Mouse (Mus musculus) spleen, adult 2 months (tissue): ENCODE results near the gene Gm10354.
"Not testable (repeated sequence)": the region's sequence is repeated elsewhere in the genome, so short reads cannot be mapped to it uniquely, and the experiment has no call there.

ENCODE experiments used
- CTCF ChIP-seq: fragments of 200-500 bp; IDR thresholded peaks from 2 replicates; pipeline ENCODE4 v1.5.1; 2011; ENCODE audit warnings: mild to moderate bottlenecking, inconsistent platforms; ENCODE audit not compliant: insufficient read depth, insufficient read length, insufficient replicate concordance; ENCODE audit errors: extremely low read depth
- POLR2A ChIP-seq: fragments of 200-500 bp; IDR thresholded peaks from 2 replicates; pipeline ENCODE4 v1.6.1; 2011; ENCODE audit warnings: low read depth, low read length, inconsistent platforms

DNA sequence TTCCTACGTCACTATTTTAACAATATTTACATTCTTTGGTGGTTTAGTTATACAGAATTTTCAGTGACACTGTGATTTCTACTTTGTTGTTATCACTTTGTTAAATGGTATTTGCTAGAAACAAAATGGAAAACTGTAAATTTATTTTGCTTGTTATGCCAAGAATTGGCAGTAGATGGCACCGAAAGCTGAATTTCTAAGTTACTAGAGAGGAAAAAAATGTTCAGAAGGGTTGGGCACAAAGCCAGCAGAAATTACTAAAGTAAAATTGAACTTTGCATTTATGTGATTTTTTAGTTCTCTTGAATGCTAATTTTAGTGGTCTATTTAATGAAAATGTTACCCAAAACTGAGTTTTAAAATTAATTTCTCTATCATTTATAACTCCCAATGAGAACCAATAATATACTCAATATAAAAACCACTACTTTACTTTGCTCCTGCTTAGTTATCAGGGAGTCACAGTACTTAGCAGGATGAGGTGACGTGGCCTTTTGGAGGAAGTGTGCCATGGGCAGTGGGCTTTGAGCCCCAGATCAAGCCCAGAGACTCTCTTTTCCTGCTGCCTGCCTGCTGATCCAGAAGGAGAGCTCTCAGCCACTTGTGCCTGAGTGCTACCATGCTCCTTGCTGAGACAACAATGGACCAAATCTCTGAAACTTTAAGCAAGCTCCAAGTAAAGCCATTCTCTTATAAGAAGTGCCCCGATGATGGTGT is 31.1 kb downstream of the Gm10354 start:
- not testable (repeated sequence) for TF ChIP-seq POLR2A, CTCF
